Mouse (Mus musculus): ENCODE measurements around the gene Caln1. TPM values are rescaled to one million over a fixed set of nuclear protein-coding genes. Genes with fewer than 3 reads are reported as not detected.

Caln1 gene
- total RNA-seq, 2 experiments from 2014 or later, result 116 to 124 TPM

- intact Hi-C loops (cut with DNase I), result no loop called here
- Histone ChIP-seq H3K4me3 (no peak overlapping the region), H3K27ac (no peak overlapping the region)
- DNase-seq (ENCODE audit: extremely low spot score in 1 of 2, low spot score in 2 of 2), result no peak
- no peak for TF ChIP-seq CTCF (IDR thresholded peaks at IDR 0.05)
These were observed 24.3 kb upstream of the Caln1 start for GRCm38 (mm10) chr5:130344999-130345398.

- Histone ChIP-seq H3K27ac (no peak overlapping the region), H3K4me3 (no peak overlapping the region)
- intact Hi-C loops (cut with DNase I), result no loop called here
- DNase-seq (ENCODE audit: extremely low spot score in 1 of 2, low spot score in 2 of 2), result no peak
- no peak for TF ChIP-seq CTCF (IDR thresholded peaks at IDR 0.05)
These were observed 23.4 kb upstream of the Caln1 start for GRCm38 (mm10) chr5:130345871-130346270.

GRCm38 (mm10) chr5:130355223-130355622, 14.0 kb upstream of the Caln1 start:
- intact Hi-C loops (cut with DNase I), result no loop called here
- Histone ChIP-seq H3K4me3 (no peak overlapping the region), H3K27ac (no peak overlapping the region)
- no peak for DNase-seq (ENCODE audit: extremely low spot score in 1 of 2, low spot score in 2 of 2)
- peak; percentile 28 for TF ChIP-seq CTCF (IDR thresholded peaks at IDR 0.05)

GRCm38 (mm10) chr5:130363111-130363510, 6.1 kb upstream of the Caln1 start:
- intact Hi-C loops (cut with DNase I), result no loop called here
- DNase-seq (ENCODE audit: extremely low spot score in 1 of 2, low spot score in 2 of 2), result no peak
- Histone ChIP-seq H3K27ac (no peak overlapping the region), H3K4me3 (no peak overlapping the region)
- no peak for TF ChIP-seq CTCF (IDR thresholded peaks at IDR 0.05)

- TF ChIP-seq CTCF (IDR thresholded peaks at IDR 0.05), result no peak
- no peak overlapping the region for H3K4me3 ChIP-seq
- intact Hi-C loops (cut with DNase I), result no loop called here
- H3K27ac ChIP-seq, result no peak overlapping the region
- no peak for DNase-seq (ENCODE audit: extremely low spot score in 1 of 2, low spot score in 2 of 2)
These were observed 5.5 kb upstream of the Caln1 start for GRCm38 (mm10) chr5:130363773-130364172.

- H3K4me3 ChIP-seq, result no peak overlapping the region
- no peak for DNase-seq (ENCODE audit: extremely low spot score in 1 of 2, low spot score in 2 of 2)
- TF ChIP-seq CTCF (IDR thresholded peaks at IDR 0.05), result no peak
- intact Hi-C loops (cut with DNase I), result no loop called here
- no peak overlapping the region for H3K27ac ChIP-seq
These were observed 1.0 kb upstream of the Caln1 start for GRCm38 (mm10) chr5:130368236-130368635.

GRCm38 (mm10) chr5:130375411-130375810, 6.2 kb downstream of the Caln1 start:
- Histone ChIP-seq H3K4me3 (no peak overlapping the region), H3K27ac (no peak overlapping the region)
- no peak for DNase-seq (ENCODE audit: extremely low spot score in 1 of 2, low spot score in 2 of 2)
- no peak for TF ChIP-seq CTCF (IDR thresholded peaks at IDR 0.05)
- intact Hi-C loops (cut with DNase I), result no loop called here

GRCm38 (mm10) chr5:130384222-130384912, 15.1 kb downstream of the Caln1 start, which contains the start of gene A330070K13Rik:
A330070K13Rik (minus strand) TSS chr5:130384631.
- intact Hi-C loops (cut with DNase I), result no loop called here
- peak; percentile 23 to 27 for DNase-seq (ENCODE audit: extremely low spot score in 1 of 2, low spot score in 2 of 2)
- TF ChIP-seq CTCF (IDR thresholded peaks at IDR 0.05), result no peak
- Histone ChIP-seq H3K27ac (peak within 1 kb of the TSS; percentile 72), H3K4me3 (peak within 1 kb of the TSS; percentile 47)

GRCm38 (mm10) chr5:130386418-130386817, 17.2 kb downstream of the Caln1 start:
- intact Hi-C loops (cut with DNase I), result no loop called here
- no peak for DNase-seq (ENCODE audit: extremely low spot score in 1 of 2, low spot score in 2 of 2)
- no peak for TF ChIP-seq CTCF (IDR thresholded peaks at IDR 0.05)
- Histone ChIP-seq H3K4me3 (no peak overlapping the region), H3K27ac (no peak overlapping the region)

- TF ChIP-seq CTCF (IDR thresholded peaks at IDR 0.05), result peak; percentile 10
- intact Hi-C loops (cut with DNase I), result no loop called here
- no peak overlapping the region for H3K4me3 ChIP-seq
- DNase-seq (ENCODE audit: extremely low spot score in 1 of 2, low spot score in 2 of 2), result no peak
- no peak overlapping the region for H3K27ac ChIP-seq
These were observed 24.5 kb downstream of the Caln1 start for GRCm38 (mm10) chr5:130393618-130394355.

- no peak for DNase-seq (ENCODE audit: extremely low spot score in 1 of 2, low spot score in 2 of 2)
- Histone ChIP-seq H3K27ac (no peak overlapping the region), H3K4me3 (no peak overlapping the region)
- intact Hi-C loops (cut with DNase I), result no loop called here
- no peak for TF ChIP-seq CTCF (IDR thresholded peaks at IDR 0.05)
These were observed 25.1 kb downstream of the Caln1 start for GRCm38 (mm10) chr5:130394386-130394785.

GRCm38 (mm10) chr5:130395142-130395541, 25.9 kb downstream of the Caln1 start:
- intact Hi-C loops (cut with DNase I), result no loop called here
- TF ChIP-seq CTCF (IDR thresholded peaks at IDR 0.05), result no peak
- no peak for DNase-seq (ENCODE audit: extremely low spot score in 1 of 2, low spot score in 2 of 2)
- Histone ChIP-seq H3K27ac (no peak overlapping the region), H3K4me3 (no peak overlapping the region)
